Mouse (Mus musculus) hindbrain, postnatal 0 days (tissue): ENCODE data around the gene AC134908.4. TPM values are rescaled to one million over a fixed set of nuclear protein-coding genes. Genes with fewer than 3 reads are reported as not detected.

Source experiments
- ATAC-seq: fragments of 200-750 bp; cut with Nextera tagmentation; 2 replicates; pipeline ENCODE4 v1.8.0; 2017; ENCODE audit warnings: mild to moderate bottlenecking, moderate TSS enrichment, moderate library complexity
- DNase-seq: peaks from one replicate; pipeline ENCODE4 v3.0.0-alpha.2; 2015; ENCODE audit warnings: low spot score
- H3K27ac ChIP-seq: fragments of 300-500 bp; sonication (generic); 2 replicates; pipeline ENCODE4 v1.5.1; 2014; ENCODE audit warnings: mild to moderate bottlenecking
- H3K27me3 ChIP-seq: fragments of 300-500 bp; sonication (generic); 2 replicates; pipeline ENCODE4 v1.6.1; 2014; ENCODE audit warnings: low read length, mixed read lengths; ENCODE audit not compliant: insufficient read depth
- H3K36me3 ChIP-seq: fragments of 300-500 bp; sonication (generic); 2 replicates; pipeline ENCODE4 v1.6.1; 2014; ENCODE audit warnings: low read length, mixed read lengths; ENCODE audit not compliant: insufficient read depth
- H3K4me1 ChIP-seq: fragments of 300-500 bp; sonication (generic); 2 replicates; pipeline ENCODE4 v1.6.1; 2014; ENCODE audit warnings: antibody characterized with exemption, low read length, mixed read lengths; ENCODE audit not compliant: insufficient read depth
- H3K4me2 ChIP-seq: fragments of 300-500 bp; sonication (generic); 2 replicates; pipeline ENCODE4 v1.6.1; 2014; ENCODE audit warnings: low read depth, mild to moderate bottlenecking, low read length, moderate library complexity, mixed read lengths
- H3K4me3 ChIP-seq: fragments of 300-500 bp; sonication (generic); 2 replicates; pipeline ENCODE4 v1.5.1; 2014; ENCODE audit warnings: low read length
- H3K9ac ChIP-seq: fragments of 300-500 bp; sonication (generic); replicated peaks from 2 replicates; pipeline ENCODE4 v1.6.1; 2014; ENCODE audit warnings: mild to moderate bottlenecking, low read length, moderate library complexity, mixed read lengths
- H3K9me3 ChIP-seq: fragments of 300-500 bp; sonication (generic); 2 replicates; pipeline ENCODE4 v1.6.1; 2016; ENCODE audit warnings: low read length, mixed read lengths
- CTCF ChIP-seq: IDR thresholded peaks from 2 replicates; pipeline ENCODE4 v1.5.1; 2016; ENCODE audit warnings: antibody characterized with exemption, control low read depth, low read depth
- WGBS: fragments of 180-500 bp; shearing (Covaris S2); extraction: QIAGEN DNeasy Blood & Tissue Kit; methylation state at CpG from one replicate; pipeline ENCODE4 v1.1.7; 2014; 5-methylcytosine and 5-hydroxymethylcytosine counted together
- polyA plus RNA-seq: library from polyadenylated mRNA; unstranded; fragments of >200 nt; fragmentation: Nextera tagmentation; extraction: Ambion mirVana; gene quantifications from 2 replicates; pipeline ENCODE4 v1.2.1, GENCODE M21; 2015
- total RNA-seq: library from RNA; depleted of rRNA; stranded (reverse); fragments of >200 nt; gene quantifications from 2 replicates; pipeline ENCODE4 v1.2.3, GENCODE M21; 2014

The AC134908.4 gene
- total and polyA plus RNA-seq, 2 experiments from 2014 or later = 0.31 to 3.9 TPM

GRCm38 (mm10) chr17:25794197-25794596 is 1.3 kb downstream of the AC134908.4 start:
- Histone ChIP-seq H3K4me2 (peak overlapping the region; percentile 75), H3K36me3 (peaks cover 4% of the 10 kb centered on the region; the same call in 1 of the 2 replicates), H3K27me3 (no peaks in the 10 kb centered on the region), H3K4me1 (peaks cover 19% of the 10 kb centered on the region; the same call in 1 of the 2 replicates), H3K9me3 (no peaks in the 10 kb centered on the region), H3K9ac (0 out of 2 replicates have a peak overlapping the region, but pooled peaks have one; percentile 3), H3K4me3 (no peak overlapping the region), H3K27ac (peak overlapping the region; percentile 94)
- ATAC-seq (no peak), DNase-seq (peak; percentile 55)
- no peak for TF ChIP-seq CTCF
- 16% methylated on average over 13 of the region's 13 CpGs for WGBS

- Histone ChIP-seq H3K27ac (peak within 1 kb of the TSS; percentile 94), H3K27me3 (no peaks in the 10 kb centered on the region), H3K36me3 (peaks cover 4% of the 10 kb centered on the region), H3K4me3 (peak within 1 kb of the TSS; percentile 66), H3K9me3 (no peaks in the 10 kb centered on the region), H3K4me1 (peaks cover 19% of the 10 kb centered on the region; the same call in 1 of the 2 replicates), H3K9ac (peak within 1 kb of the TSS; percentile 67), H3K4me2 (peak within 1 kb of the TSS; percentile 95)
- DNase-seq = peak; percentile 84
- peak; percentile 69 for ATAC-seq
- TF ChIP-seq CTCF = no peak
- WGBS = 1% methylated on average over 14 of the region's 14 CpGs
Measured at GRCm38 (mm10) chr17:25792615-25793014, 2.8 kb downstream of the AC134908.4 start, which contains the start of gene Fam173a. Gene Fam173a, minus strand, starts transcription at chr17:25792901.

- H3K9ac ChIP-seq = peak overlapping the region; percentile 67
- DNase-seq (peak; percentile 91), ATAC-seq (peak; percentile 62)
- peaks cover 4% of the 10 kb centered on the region for H3K36me3 ChIP-seq
- no peak for TF ChIP-seq CTCF
- H3K4me2 ChIP-seq = peak overlapping the region; percentile 95
- under 1% methylated on average over 45 of the region's 45 CpGs for WGBS
- H3K27ac ChIP-seq = peak overlapping the region; percentile 94
- no peaks in the 10 kb centered on the region for H3K9me3 ChIP-seq
- H3K4me3 ChIP-seq = peak overlapping the region; percentile 66
- H3K27me3 ChIP-seq = no peaks in the 10 kb centered on the region
- H3K4me1 ChIP-seq = peaks cover 15% of the 10 kb centered on the region; the same call in 1 of the 2 replicates
Measured at GRCm38 (mm10) chr17:25791843-25792527, 3.5 kb downstream of the AC134908.4 start.

- ATAC-seq = peak; percentile 3; the same call in 1 of the 2 replicates
- Histone ChIP-seq H3K27ac (peak overlapping the region; percentile 94), H3K4me2 (peak overlapping the region; percentile 95), H3K27me3 (no peaks in the 10 kb centered on the region), H3K36me3 (peaks cover 4% of the 10 kb centered on the region), H3K4me1 (peaks cover 10% of the 10 kb centered on the region; the same call in 1 of the 2 replicates), H3K9ac (peak overlapping the region; percentile 67), H3K9me3 (no peaks in the 10 kb centered on the region), H3K4me3 (peak overlapping the region; percentile 66)
- DNase-seq = peak; percentile 51
- peak; percentile 40 for TF ChIP-seq CTCF
- WGBS = 22% methylated on average over 19 of the region's 19 CpGs
Measured at GRCm38 (mm10) chr17:25791320-25791842, 4.1 kb downstream of the AC134908.4 start.

GRCm38 (mm10) chr17:25786781-25787504 is 8.5 kb downstream of the AC134908.4 start:
- no peak overlapping the region for H3K4me3 ChIP-seq
- no peak overlapping the region for H3K4me2 ChIP-seq
- 94% methylated on average over 9 of the region's 9 CpGs for WGBS
- DNase-seq (no peak), ATAC-seq (no peak)
- TF ChIP-seq CTCF = no peak
- H3K27me3 ChIP-seq = no peaks in the 10 kb centered on the region
- no peak overlapping the region for H3K9ac ChIP-seq
- no peak overlapping the region for H3K27ac ChIP-seq
- H3K36me3 ChIP-seq = peaks cover 18% of the 10 kb centered on the region
- H3K4me1 ChIP-seq = peaks cover 9% of the 10 kb centered on the region
- H3K9me3 ChIP-seq = no peaks in the 10 kb centered on the region

- ATAC-seq = no peak
- H3K27me3 ChIP-seq = no peaks in the 10 kb centered on the region
Measured at GRCm38 (mm10) chr17:25786280-25786679, 9.2 kb downstream of the AC134908.4 start, which contains the start of gene Ccdc78. Gene Ccdc78, plus strand, starts transcription at chr17:25786580.

More at GRCm38 (mm10) chr17:25786280-25786679, 9.2 kb downstream of the AC134908.4 start, which contains the start of gene Ccdc78:
- no peak for DNase-seq
- 83% methylated on average over 3 of the region's 3 CpGs for WGBS
- H3K4me3 ChIP-seq = peak within 1 kb of the TSS; percentile 71
- no peaks in the 10 kb centered on the region for H3K9me3 ChIP-seq
- H3K4me2 ChIP-seq = peak within 1 kb of the TSS; percentile 91
- peak within 1 kb of the TSS; percentile 78 for H3K9ac ChIP-seq
- no peak for TF ChIP-seq CTCF
- H3K27ac ChIP-seq = peak within 1 kb of the TSS; percentile 87
- H3K4me1 ChIP-seq = peaks cover 9% of the 10 kb centered on the region
- peaks cover 25% of the 10 kb centered on the region for H3K36me3 ChIP-seq
